Mouse (Mus musculus) hindbrain, embryonic 13.5 days (tissue): ENCODE measurements around the gene Fkbp15. TPM values are rescaled to one million over a fixed set of nuclear protein-coding genes. Genes with fewer than 3 reads are reported as not detected.

Source experiments
- ATAC-seq: fragments of 200-750 bp; cut with Nextera tagmentation; 2 replicates; pipeline ENCODE4 v1.8.0; 2017; ENCODE audit warnings: moderate TSS enrichment; ENCODE audit not compliant: low FRiP score
- H3K27ac ChIP-seq: fragments of 300-500 bp; sonication (generic); 2 replicates; pipeline ENCODE4 v1.5.1; 2015; ENCODE audit warnings: inconsistent platforms, mild to moderate bottlenecking, moderate library complexity
- H3K27me3 ChIP-seq: fragments of 300-500 bp; sonication (generic); 2 replicates; pipeline ENCODE4 v1.6.1; 2015; ENCODE audit warnings: mild to moderate bottlenecking, inconsistent platforms
- H3K36me3 ChIP-seq: fragments of 300-500 bp; sonication (generic); 2 replicates; pipeline ENCODE4 v1.6.1; 2015; ENCODE audit warnings: mild to moderate bottlenecking, inconsistent platforms
- H3K4me1 ChIP-seq: fragments of 300-500 bp; sonication (generic); replicated peaks from 2 replicates; pipeline ENCODE4 v1.6.1; 2015; ENCODE audit warnings: inconsistent platforms
- H3K4me2 ChIP-seq: fragments of 300-500 bp; sonication (generic); 2 replicates; pipeline ENCODE4 v1.6.1; 2015; ENCODE audit warnings: inconsistent platforms, mild to moderate bottlenecking, moderate library complexity
- H3K4me3 ChIP-seq: fragments of 300-500 bp; sonication (generic); 2 replicates; pipeline ENCODE4 v1.5.1; 2015; ENCODE audit warnings: mild to moderate bottlenecking, inconsistent platforms
- H3K9ac ChIP-seq: fragments of 300-500 bp; sonication (generic); 2 replicates; pipeline ENCODE4 v1.6.1; 2015; ENCODE audit warnings: mild to moderate bottlenecking, inconsistent platforms
- H3K9me3 ChIP-seq: fragments of 300-500 bp; sonication (generic); 2 replicates; pipeline ENCODE4 v1.6.1; 2016; ENCODE audit warnings: inconsistent platforms
- WGBS: fragments of 180-500 bp; shearing (Covaris S2); methylation state at CpG from one replicate; pipeline ENCODE4 v1.1.7; 2015; 5-methylcytosine and 5-hydroxymethylcytosine counted together
- polyA plus RNA-seq: library from polyadenylated mRNA; unstranded; fragments of >200 nt; fragmentation: Nextera tagmentation; extraction: Ambion mirVana; gene quantifications from 2 replicates; pipeline ENCODE4 v1.2.1, GENCODE M21; 2015

The Fkbp15 gene
- polyA plus RNA-seq, 1 experiment from 2014 or later: 22.9 TPM

- ATAC-seq: no peak
Observed at GRCm38 (mm10) chr4:62306840-62307239, 53.5 kb downstream of the Fkbp15 start.

GRCm38 (mm10) chr4:62306301-62306700 lies 54.0 kb downstream of the Fkbp15 start:
- Histone ChIP-seq H3K4me1 (no peaks in the 10 kb centered on the region), H3K4me3 (no peak overlapping the region), H3K27me3 (no peaks in the 10 kb centered on the region), H3K9me3 (no peaks in the 10 kb centered on the region), H3K36me3 (peaks cover 69% of the 10 kb centered on the region), H3K9ac (no peak overlapping the region), H3K27ac (no peak overlapping the region), H3K4me2 (no peak overlapping the region)
- WGBS: 97% methylated on average over 1 of the region's 1 CpGs
- ATAC-seq: no peak

More at GRCm38 (mm10) chr4:62306840-62307239, 53.5 kb downstream of the Fkbp15 start:
- Histone ChIP-seq H3K27me3 (no peaks in the 10 kb centered on the region), H3K4me2 (no peak overlapping the region), H3K9ac (no peak overlapping the region), H3K36me3 (peaks cover 68% of the 10 kb centered on the region), H3K27ac (no peak overlapping the region), H3K9me3 (no peaks in the 10 kb centered on the region), H3K4me3 (no peak overlapping the region), H3K4me1 (no peaks in the 10 kb centered on the region)
- WGBS: 80% methylated on average over 4 of the region's 4 CpGs

GRCm38 (mm10) chr4:62303288-62303687 lies 57.1 kb downstream of the Fkbp15 start:
- no peak overlapping the region for H3K27ac ChIP-seq
- H3K4me1 ChIP-seq: no peaks in the 10 kb centered on the region
- no peak overlapping the region for H3K9ac ChIP-seq
- H3K36me3 ChIP-seq: peaks cover 92% of the 10 kb centered on the region
- H3K27me3 ChIP-seq: no peaks in the 10 kb centered on the region
- H3K4me3 ChIP-seq: no peak overlapping the region
- ATAC-seq: no peak
- H3K9me3 ChIP-seq: no peaks in the 10 kb centered on the region
- 95% methylated on average over 1 of the region's 1 CpGs for WGBS
- H3K4me2 ChIP-seq: no peak overlapping the region

- Histone ChIP-seq H3K4me3 (no peak overlapping the region), H3K4me2 (no peak overlapping the region), H3K9ac (no peak overlapping the region), H3K27me3 (no peaks in the 10 kb centered on the region), H3K9me3 (no peaks in the 10 kb centered on the region), H3K27ac (no peak overlapping the region), H3K36me3 (peaks cover 95% of the 10 kb centered on the region), H3K4me1 (no peaks in the 10 kb centered on the region)
- WGBS: 74% methylated on average over 2 of the region's 2 CpGs
- no peak for ATAC-seq
Observed at GRCm38 (mm10) chr4:62302795-62303194, 57.6 kb downstream of the Fkbp15 start.

- 94% methylated on average over 2 of the region's 2 CpGs for WGBS
- Histone ChIP-seq H3K9ac (no peak overlapping the region), H3K9me3 (no peaks in the 10 kb centered on the region), H3K36me3 (peaks cover 96% of the 10 kb centered on the region), H3K27ac (no peak overlapping the region), H3K4me2 (no peak overlapping the region), H3K4me3 (no peak overlapping the region), H3K4me1 (no peaks in the 10 kb centered on the region), H3K27me3 (no peaks in the 10 kb centered on the region)
- no peak for ATAC-seq
Observed at GRCm38 (mm10) chr4:62300001-62300400, 60.3 kb downstream of the Fkbp15 start.

GRCm38 (mm10) chr4:62297280-62298130 lies 62.8 kb downstream of the Fkbp15 start:
- no peak overlapping the region for H3K9ac ChIP-seq
- H3K4me1 ChIP-seq: peaks cover 16% of the 10 kb centered on the region
- H3K27me3 ChIP-seq: no peaks in the 10 kb centered on the region
- H3K4me3 ChIP-seq: no peak overlapping the region
- no peak overlapping the region for H3K4me2 ChIP-seq
- H3K9me3 ChIP-seq: no peaks in the 10 kb centered on the region
- 88% methylated on average over 3 of the region's 3 CpGs for WGBS
- peaks cover 76% of the 10 kb centered on the region for H3K36me3 ChIP-seq
- no peak overlapping the region for H3K27ac ChIP-seq
- ATAC-seq: no peak

- H3K27ac ChIP-seq: no peak overlapping the region
- ATAC-seq: no peak
- no peak overlapping the region for H3K4me3 ChIP-seq
- H3K4me2 ChIP-seq: no peak overlapping the region
- WGBS: 96% methylated on average over 1 of the region's 1 CpGs
- no peaks in the 10 kb centered on the region for H3K9me3 ChIP-seq
- no peaks in the 10 kb centered on the region for H3K27me3 ChIP-seq
- H3K36me3 ChIP-seq: peaks cover 52% of the 10 kb centered on the region
- peaks cover 21% of the 10 kb centered on the region for H3K4me1 ChIP-seq
- H3K9ac ChIP-seq: no peak overlapping the region
Observed at GRCm38 (mm10) chr4:62294741-62295140, 65.6 kb downstream of the Fkbp15 start.

- Histone ChIP-seq H3K4me2 (no peak overlapping the region), H3K27me3 (no peaks in the 10 kb centered on the region), H3K9me3 (no peaks in the 10 kb centered on the region), H3K27ac (no peak overlapping the region), H3K4me1 (peaks cover 30% of the 10 kb centered on the region), H3K4me3 (no peak overlapping the region), H3K9ac (peak overlapping the region; percentile 14; the same call in 1 of the 2 replicates), H3K36me3 (peaks cover 41% of the 10 kb centered on the region)
- no peak; the same call in 1 of the 2 replicates for ATAC-seq
- 53% methylated on average over 10 of the region's 10 CpGs for WGBS
Observed at GRCm38 (mm10) chr4:62293219-62293861, 67.0 kb downstream of the Fkbp15 start.

- Histone ChIP-seq H3K9ac (no peak overlapping the region), H3K27ac (no peak overlapping the region), H3K36me3 (peaks cover 34% of the 10 kb centered on the region), H3K27me3 (no peaks in the 10 kb centered on the region), H3K4me2 (no peak overlapping the region), H3K4me3 (no peak overlapping the region), H3K9me3 (no peaks in the 10 kb centered on the region), H3K4me1 (peaks cover 37% of the 10 kb centered on the region)
- ATAC-seq: 0 out of 2 replicates have a peak, but pooled peaks have one; percentile 29
- WGBS: 35% methylated on average over 8 of the region's 8 CpGs
Observed at GRCm38 (mm10) chr4:62292461-62293180, 67.7 kb downstream of the Fkbp15 start.

GRCm38 (mm10) chr4:62290816-62291505 lies 69.4 kb downstream of the Fkbp15 start:
- H3K4me3 ChIP-seq: no peak overlapping the region
- H3K4me1 ChIP-seq: peaks cover 45% of the 10 kb centered on the region
- ATAC-seq: no peak
- H3K36me3 ChIP-seq: peaks cover 17% of the 10 kb centered on the region
- H3K27me3 ChIP-seq: no peaks in the 10 kb centered on the region
- no peak overlapping the region for H3K4me2 ChIP-seq
- H3K9ac ChIP-seq: no peak overlapping the region
- no peaks in the 10 kb centered on the region for H3K9me3 ChIP-seq
- WGBS: 92% methylated on average over 9 of the region's 9 CpGs
- H3K27ac ChIP-seq: no peak overlapping the region

GRCm38 (mm10) chr4:62289226-62289625 lies 71.1 kb downstream of the Fkbp15 start:
- ATAC-seq: no peak
- Histone ChIP-seq H3K36me3 (peaks cover 6% of the 10 kb centered on the region; the same call in 1 of the 2 replicates), H3K9me3 (no peaks in the 10 kb centered on the region), H3K9ac (no peak overlapping the region), H3K4me3 (no peak overlapping the region), H3K27ac (no peak overlapping the region), H3K4me1 (peaks cover 45% of the 10 kb centered on the region), H3K4me2 (no peak overlapping the region), H3K27me3 (no peaks in the 10 kb centered on the region)
- WGBS: 89% methylated on average over 7 of the region's 7 CpGs
